Mouse (Mus musculus) embryonic facial prominence, embryonic 11.5 days (tissue): Measurements from ENCODE around the gene Mfsd6. TPM values are rescaled to one million over a fixed set of nuclear protein-coding genes. Genes with fewer than 3 reads are reported as not detected.
A peak's percentile ranks its signal among the peaks of the same experiment; 100 is the strongest.

Experiments used
- ATAC-seq: fragments of 200-750 bp; cut with Nextera tagmentation; replicated peaks from 2 replicates; pipeline ENCODE4 v1.8.0; 2017; ENCODE audit warnings: low read depth; ENCODE audit not compliant: insufficient number of reproducible peaks, low FRiP score, low TSS enrichment
- DNase-seq: peaks from one replicate; pipeline ENCODE4 v3.0.0-alpha.2; 2015; ENCODE audit warnings: low spot score
- H3K27ac ChIP-seq: fragments of 300-500 bp; sonication (generic); replicated peaks from 2 replicates; pipeline ENCODE4 v1.5.1; 2014; ENCODE audit warnings: mild to moderate bottlenecking, low read depth, low read length, control low read depth
- H3K27me3 ChIP-seq: fragments of 300-500 bp; sonication (generic); 2 replicates; pipeline ENCODE4 v1.6.1; 2014; ENCODE audit warnings: mild to moderate bottlenecking, low read length, moderate library complexity, mixed read lengths; ENCODE audit not compliant: control insufficient read depth, insufficient read depth
- H3K36me3 ChIP-seq: fragments of 300-500 bp; sonication (generic); replicated peaks from 2 replicates; pipeline ENCODE4 v1.6.1; 2014; ENCODE audit warnings: low read depth, mild to moderate bottlenecking, low read length, moderate library complexity, mixed read lengths; ENCODE audit not compliant: control insufficient read depth, insufficient read depth
- H3K4me1 ChIP-seq: fragments of 300-500 bp; sonication (generic); 2 replicates; pipeline ENCODE4 v1.6.1; 2014; ENCODE audit warnings: low read length, mixed read lengths; ENCODE audit not compliant: control insufficient read depth, insufficient read depth
- H3K4me2 ChIP-seq: fragments of 300-500 bp; sonication (generic); 2 replicates; pipeline ENCODE4 v1.6.1; 2014; ENCODE audit warnings: low read depth, mild to moderate bottlenecking, control low read depth, low read length, moderate library complexity
- H3K4me3 ChIP-seq: fragments of 300-500 bp; sonication (generic); 2 replicates; pipeline ENCODE4 v1.5.1; 2014; ENCODE audit warnings: low read depth, low read length, control low read depth
- H3K9ac ChIP-seq: fragments of 300-500 bp; sonication (generic); replicated peaks from 2 replicates; pipeline ENCODE4 v1.6.1; 2014; ENCODE audit warnings: mild to moderate bottlenecking, control low read depth, low read length
- H3K9me3 ChIP-seq: fragments of 300-500 bp; sonication (generic); replicated peaks from 2 replicates; pipeline ENCODE4 v1.6.1; 2016; ENCODE audit warnings: mild to moderate bottlenecking, low read length, inconsistent platforms, mixed read lengths; ENCODE audit not compliant: control insufficient read depth
- WGBS: fragments of 180-500 bp; shearing (Covaris S2); extraction: QIAGEN DNeasy Blood & Tissue Kit; methylation state at CpG from one replicate; pipeline ENCODE4 v1.1.7; 2014; 5-methylcytosine and 5-hydroxymethylcytosine counted together
- polyA plus RNA-seq: library from polyadenylated mRNA; unstranded; fragments of >200 nt; fragmentation: Nextera tagmentation; extraction: Ambion mirVana; gene quantifications from 2 replicates; pipeline ENCODE4 v1.2.1, GENCODE M21; 2014

Gene Mfsd6
- polyA plus RNA-seq, 1 experiment from 2014 or later: 2.1 TPM

GRCm38 (mm10) chr1:52751634-52752033, 24.4 kb upstream of the Mfsd6 start:
- H3K4me1 ChIP-seq: no peaks in the 10 kb centered on the region
- no peak overlapping the region for H3K4me2 ChIP-seq
- no peaks in the 10 kb centered on the region for H3K27me3 ChIP-seq
- DNase-seq: no peak
- H3K9me3 ChIP-seq: no peaks in the 10 kb centered on the region
- 94% methylated on average over 1 of the region's 1 CpGs for WGBS
- no peaks in the 10 kb centered on the region for H3K36me3 ChIP-seq
- H3K4me3 ChIP-seq: no peak overlapping the region
- H3K9ac ChIP-seq: no peak overlapping the region
- no peak overlapping the region for H3K27ac ChIP-seq
- no peak for ATAC-seq

- Histone ChIP-seq H3K4me2 (no peak overlapping the region), H3K4me3 (no peak overlapping the region), H3K27ac (no peak overlapping the region), H3K9me3 (no peaks in the 10 kb centered on the region), H3K27me3 (no peaks in the 10 kb centered on the region), H3K4me1 (no peaks in the 10 kb centered on the region), H3K9ac (no peak overlapping the region), H3K36me3 (no peaks in the 10 kb centered on the region)
- ATAC-seq: no peak
- WGBS: 83% methylated on average over 1 of the region's 1 CpGs
- no peak for DNase-seq
Measured at GRCm38 (mm10) chr1:52749978-52750377, 22.7 kb upstream of the Mfsd6 start.

- no peak overlapping the region for H3K27ac ChIP-seq
- ATAC-seq (no peak), DNase-seq (peak; percentile 77)
- no peak overlapping the region for H3K4me2 ChIP-seq
- no peak overlapping the region for H3K4me3 ChIP-seq
- H3K27me3 ChIP-seq: no peaks in the 10 kb centered on the region
- no peaks in the 10 kb centered on the region for H3K4me1 ChIP-seq
- H3K9ac ChIP-seq: no peak overlapping the region
- WGBS: 20% methylated on average over 3 of the region's 3 CpGs
- H3K9me3 ChIP-seq: no peaks in the 10 kb centered on the region
- H3K36me3 ChIP-seq: no peaks in the 10 kb centered on the region
Measured at GRCm38 (mm10) chr1:52748260-52748659, 21.0 kb upstream of the Mfsd6 start.

- Histone ChIP-seq H3K4me3 (no peak overlapping the region), H3K27me3 (no peaks in the 10 kb centered on the region), H3K27ac (no peak overlapping the region), H3K4me1 (no peaks in the 10 kb centered on the region), H3K36me3 (no peaks in the 10 kb centered on the region), H3K9me3 (no peaks in the 10 kb centered on the region), H3K4me2 (no peak overlapping the region), H3K9ac (no peak overlapping the region)
- ATAC-seq (no peak), DNase-seq (no peak)
- WGBS: 73% methylated on average over 5 of the region's 5 CpGs
Measured at GRCm38 (mm10) chr1:52742567-52742966, 15.3 kb upstream of the Mfsd6 start.

- no peak for DNase-seq
- WGBS: 85% methylated on average over 4 of the region's 4 CpGs
- Histone ChIP-seq H3K9me3 (no peaks in the 10 kb centered on the region), H3K9ac (no peak overlapping the region), H3K36me3 (no peaks in the 10 kb centered on the region), H3K4me3 (no peak overlapping the region), H3K27me3 (no peaks in the 10 kb centered on the region), H3K4me1 (no peaks in the 10 kb centered on the region), H3K4me2 (no peak overlapping the region), H3K27ac (no peak overlapping the region)
- ATAC-seq: no peak
Measured at GRCm38 (mm10) chr1:52734208-52734607, 6.9 kb upstream of the Mfsd6 start.

GRCm38 (mm10) chr1:52730258-52730657, 3.0 kb upstream of the Mfsd6 start:
- Histone ChIP-seq H3K4me3 (no peak overlapping the region), H3K27ac (no peak overlapping the region), H3K4me2 (no peak overlapping the region), H3K9ac (no peak overlapping the region), H3K27me3 (peaks cover 3% of the 10 kb centered on the region; the same call in 1 of the 2 replicates), H3K4me1 (no peaks in the 10 kb centered on the region), H3K9me3 (no peaks in the 10 kb centered on the region), H3K36me3 (no peaks in the 10 kb centered on the region)
- DNase-seq (no peak), ATAC-seq (no peak)
- 74% methylated on average over 1 of the region's 1 CpGs for WGBS

GRCm38 (mm10) chr1:52728857-52729489, 1.7 kb upstream of the Mfsd6 start:
- whole genome bisulfite sequencing: 87% methylated on average over 5 of the region's 5 CpGs
- no peak overlapping the region for H3K4me3 ChIP-seq
- ATAC-seq: no peak

GRCm38 (mm10) chr1:52726371-52727055, 749 bp downstream of the Mfsd6 start:
- Histone ChIP-seq H3K4me3 (peak overlapping the region; percentile 78), H3K27ac (peak overlapping the region; percentile 20; the same call in 1 of the 2 replicates)
- ATAC-seq: peak; percentile 78

More at GRCm38 (mm10) chr1:52728857-52729489, 1.7 kb upstream of the Mfsd6 start:
- H3K27me3 ChIP-seq: peaks cover 3% of the 10 kb centered on the region; the same call in 1 of the 2 replicates
- no peaks in the 10 kb centered on the region for H3K36me3 ChIP-seq
- H3K9me3 ChIP-seq: no peaks in the 10 kb centered on the region
- H3K27ac ChIP-seq: no peak overlapping the region
- no peak overlapping the region for H3K9ac ChIP-seq
- no peak overlapping the region for H3K4me2 ChIP-seq
- no peaks in the 10 kb centered on the region for H3K4me1 ChIP-seq
- DNase-seq: no peak

More at GRCm38 (mm10) chr1:52726371-52727055, 749 bp downstream of the Mfsd6 start:
- Histone ChIP-seq H3K9me3 (no peaks in the 10 kb centered on the region), H3K4me1 (no peaks in the 10 kb centered on the region), H3K36me3 (no peaks in the 10 kb centered on the region), H3K27me3 (peaks cover 3% of the 10 kb centered on the region; the same call in 1 of the 2 replicates), H3K4me2 (peak overlapping the region; percentile 99), H3K9ac (peak overlapping the region; percentile 72)
- peak; percentile 26 for DNase-seq
- WGBS: under 1% methylated on average over 52 of the region's 56 CpGs
